Mouse (Mus musculus) liver, adult 2 months (tissue): ENCODE measurements around the gene Luzp2. TPM values are rescaled to one million over a fixed set of nuclear protein-coding genes. Genes with fewer than 3 reads are reported as not detected.

Source experiments
- DNase-seq: peaks from one replicate; pipeline ENCODE4 v3.0.0-alpha.2; 2011; ENCODE audit warnings: low read depth, low spot score; ENCODE audit errors: extremely low read depth
- H3K27ac ChIP-seq: fragments of 200-500 bp; replicated peaks from 2 replicates; pipeline ENCODE4 v1.5.1; 2012; ENCODE audit warnings: low read depth, mild to moderate bottlenecking, control low read depth, inconsistent platforms, low read length; ENCODE audit not compliant: insufficient read depth
- H3K27me3 ChIP-seq: fragments of 200-500 bp; 2 replicates; pipeline ENCODE4 v1.6.1; 2012; ENCODE audit warnings: mild to moderate bottlenecking, moderate library complexity, low read length, inconsistent platforms; ENCODE audit not compliant: control insufficient read depth, insufficient read depth
- H3K36me3 ChIP-seq: fragments of 200-500 bp; 2 replicates; pipeline ENCODE4 v1.6.1; 2012; ENCODE audit warnings: low read length, inconsistent platforms; ENCODE audit not compliant: control insufficient read depth, insufficient read depth
- H3K4me1 ChIP-seq: fragments of 200-500 bp; 2 replicates; pipeline ENCODE4 v1.6.1; 2011; ENCODE audit warnings: low read length; ENCODE audit not compliant: control insufficient read depth, insufficient read depth
- H3K4me3 ChIP-seq: fragments of 200-500 bp; 2 replicates; pipeline ENCODE4 v1.5.1; 2011; ENCODE audit warnings: low read depth, mild to moderate bottlenecking, control low read depth, low read length, moderate library complexity; ENCODE audit not compliant: insufficient read depth
- H3K79me2 ChIP-seq: fragments of 200-500 bp; 2 replicates; pipeline ENCODE4 v1.6.1; 2012; ENCODE audit warnings: inconsistent platforms, mild to moderate bottlenecking, low read length, moderate library complexity; ENCODE audit not compliant: control insufficient read depth, insufficient read depth
- H3K9ac ChIP-seq: fragments of 200-500 bp; 2 replicates; pipeline ENCODE4 v1.6.1; 2012; ENCODE audit warnings: low read depth, mild to moderate bottlenecking, control low read depth, inconsistent platforms, low read length
- CTCF ChIP-seq: fragments of 200-500 bp; IDR thresholded peaks from 2 replicates; pipeline ENCODE4 v1.5.1; 2011; ENCODE audit warnings: low read depth, low read length, control low read depth
- POLR2A ChIP-seq: fragments of 200-500 bp; IDR thresholded peaks from 2 replicates; pipeline ENCODE4 v1.6.1; 2011; ENCODE audit warnings: low read length, control low read depth; ENCODE audit not compliant: insufficient read depth; ENCODE audit errors: extremely low read depth
- WGBS: fragments of 180-500 bp; shearing (Covaris S2); methylation state at CpG from one replicate; pipeline ENCODE4 v1.1.7; 2018; 5-methylcytosine and 5-hydroxymethylcytosine counted together
- polyA plus RNA-seq: library from polyadenylated mRNA; depleted of rRNA; stranded (reverse); fragments of >200 nt; gene quantifications from 2 replicates; pipeline ENCODE4 v1.2.3, GENCODE M21; 2012; rRNA removed
- total RNA-seq: library from RNA; depleted of rRNA; stranded (reverse); fragments of >200 nt; gene quantifications from 2 replicates; pipeline ENCODE4 v1.2.3, GENCODE M21; 2014; rRNA removed

Luzp2 gene
- total RNA-seq (0.07 TPM in 1 of 2 replicates, not detected in the other), polyA plus RNA-seq (not detected in 2 replicates)

- Histone ChIP-seq H3K4me3 (no peak within 1 kb of the TSS), H3K9ac (no peak within 1 kb of the TSS), H3K36me3 (no peaks in the 10 kb centered on the region), H3K4me1 (no peaks in the 10 kb centered on the region), H3K27me3 (no peaks in the 10 kb centered on the region), H3K27ac (no peak within 1 kb of the TSS), H3K79me2 (no peaks in the 10 kb centered on the region)
- no peak for DNase-seq
- 3% methylated on average over 22 of the region's 22 CpGs for WGBS
- TF ChIP-seq CTCF (no peak), POLR2A (no peak)
Measured at GRCm38 (mm10) chr7:54835372-54835851, at the start of gene Luzp2. TSS of gene Luzp2 (plus strand) at chr7:54835498.

DNA sequence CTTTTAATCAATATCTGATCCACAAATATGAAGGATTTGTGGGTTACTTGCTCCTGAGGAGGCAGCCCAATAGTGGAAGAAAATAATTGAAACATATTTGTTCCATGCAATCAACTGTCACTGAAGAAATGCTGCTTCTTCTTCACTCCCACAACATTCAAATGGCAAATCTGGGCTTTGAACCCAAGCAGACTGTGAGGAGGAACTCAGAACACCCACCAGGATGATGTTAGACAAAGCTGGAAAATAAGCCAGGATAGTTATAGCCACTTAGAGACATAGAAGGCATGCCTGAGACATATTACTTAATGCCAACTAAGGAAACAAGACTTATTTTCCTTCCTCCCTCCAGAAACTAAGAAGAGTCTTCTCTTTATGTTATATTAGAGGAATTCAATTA is 47.8 kb upstream of the Luzp2 start:
- H3K9ac ChIP-seq, result no peak overlapping the region
- no peak for DNase-seq
- no peak overlapping the region for H3K27ac ChIP-seq
- H3K27me3 ChIP-seq, result no peaks in the 10 kb centered on the region
- H3K4me3 ChIP-seq, result no peak overlapping the region
- no peaks in the 10 kb centered on the region for H3K36me3 ChIP-seq
- no peaks in the 10 kb centered on the region for H3K4me1 ChIP-seq
- H3K79me2 ChIP-seq, result no peaks in the 10 kb centered on the region
- TF ChIP-seq CTCF (no peak), POLR2A (no peak)

DNA sequence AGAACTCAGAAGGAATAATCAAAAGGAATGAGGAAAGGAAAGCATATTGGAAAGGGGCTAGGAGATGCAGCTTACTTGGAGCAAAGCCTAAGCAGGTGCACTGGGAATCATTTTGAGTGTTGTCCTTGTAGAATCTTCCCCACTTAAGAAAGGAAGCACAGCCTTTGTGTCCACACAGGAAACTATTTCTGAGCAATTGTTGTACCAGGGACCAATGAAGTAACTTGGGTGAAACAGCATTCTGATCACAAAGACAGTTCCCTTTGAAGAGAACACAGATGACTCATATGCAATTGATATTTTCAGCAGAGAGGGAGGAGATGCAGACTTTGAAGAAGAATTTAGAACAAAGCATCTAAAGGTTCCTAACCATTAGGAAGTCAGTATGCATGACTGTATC is 16.7 kb upstream of the Luzp2 start:
- Histone ChIP-seq H3K4me3 (no peak overlapping the region), H3K27me3 (no peaks in the 10 kb centered on the region), H3K4me1 (no peaks in the 10 kb centered on the region), H3K79me2 (no peaks in the 10 kb centered on the region), H3K27ac (no peak overlapping the region), H3K9ac (no peak overlapping the region), H3K36me3 (no peaks in the 10 kb centered on the region)
- TF ChIP-seq CTCF, result no peak
- no peak for TF ChIP-seq POLR2A
- DNase-seq, result no peak

DNA sequence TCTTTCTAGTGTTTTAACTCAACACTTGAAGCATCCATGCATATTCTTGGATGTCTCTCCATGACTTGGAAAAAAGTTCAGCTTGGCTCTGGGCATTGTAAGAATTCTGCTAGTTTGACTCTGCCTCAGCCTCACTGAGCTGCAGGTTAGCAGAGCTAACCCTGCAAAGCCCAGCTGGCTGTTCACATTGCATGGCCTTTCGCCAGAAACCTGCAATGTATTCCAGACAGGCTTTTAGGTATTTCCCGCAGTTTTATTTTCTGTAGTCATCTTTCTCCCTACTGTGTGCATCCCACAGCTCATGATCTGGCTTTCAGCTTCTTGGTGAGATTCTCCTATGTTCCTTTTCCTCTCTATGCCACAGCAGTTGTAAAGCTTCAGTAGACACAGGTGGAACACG is 6.5 kb upstream of the Luzp2 start:
- TF ChIP-seq CTCF (no peak), POLR2A (no peak)
- no peaks in the 10 kb centered on the region for H3K27me3 ChIP-seq
- H3K36me3 ChIP-seq, result no peaks in the 10 kb centered on the region
- no peaks in the 10 kb centered on the region for H3K79me2 ChIP-seq
- H3K4me3 ChIP-seq, result no peak overlapping the region
- DNase-seq, result no peak
- H3K4me1 ChIP-seq, result no peaks in the 10 kb centered on the region
- H3K9ac ChIP-seq, result no peak overlapping the region
- 76% methylated on average over 3 of the region's 3 CpGs for WGBS
- no peak overlapping the region for H3K27ac ChIP-seq

GRCm38 (mm10) chr7:54835911-54836352 is 634 bp downstream of the Luzp2 start:
- Histone ChIP-seq H3K79me2 (no peaks in the 10 kb centered on the region), H3K27me3 (no peaks in the 10 kb centered on the region), H3K36me3 (no peaks in the 10 kb centered on the region), H3K4me1 (no peaks in the 10 kb centered on the region), H3K27ac (no peak overlapping the region), H3K9ac (no peak overlapping the region), H3K4me3 (no peak overlapping the region)
- 9% methylated on average over 13 of the region's 13 CpGs for WGBS
- TF ChIP-seq CTCF (no peak), POLR2A (no peak)
- no peak for DNase-seq

DNA sequence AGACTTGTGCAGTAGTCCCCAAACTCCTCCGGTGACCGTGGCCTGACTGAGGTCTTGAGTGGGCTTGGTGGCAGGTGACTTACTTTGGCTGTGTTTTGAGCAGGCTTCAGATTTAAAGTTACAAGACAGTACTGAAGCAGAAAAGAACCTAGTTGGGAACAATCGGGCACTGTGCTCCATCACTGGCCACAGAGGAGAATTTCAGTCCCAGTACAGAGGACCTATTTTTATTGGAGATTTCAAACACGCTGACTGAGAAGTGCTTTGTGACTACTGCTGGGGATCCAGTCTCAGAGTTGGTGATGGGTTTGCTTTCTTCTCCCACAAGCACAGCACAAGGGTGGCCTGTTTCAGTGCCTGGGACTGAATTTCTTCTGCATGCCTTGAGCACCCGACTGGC is 1.1 kb downstream of the Luzp2 start:
- TF ChIP-seq CTCF (no peak), POLR2A (no peak)
- no peak overlapping the region for H3K4me3 ChIP-seq
- WGBS, result 77% methylated on average over 5 of the region's 5 CpGs
- DNase-seq, result no peak
- no peaks in the 10 kb centered on the region for H3K36me3 ChIP-seq
- no peak overlapping the region for H3K9ac ChIP-seq
- H3K27ac ChIP-seq, result no peak overlapping the region
- no peaks in the 10 kb centered on the region for H3K27me3 ChIP-seq
- no peaks in the 10 kb centered on the region for H3K79me2 ChIP-seq
- no peaks in the 10 kb centered on the region for H3K4me1 ChIP-seq
